Mouse (Mus musculus) kidney, adult 2 months (tissue): ENCODE data around the gene Ecsit.

Experiments used
- CTCF ChIP-seq: fragments of 200-500 bp; conservative IDR thresholded peaks from 2 replicates; pipeline ENCODE4 v1.5.1; 2011; ENCODE audit warnings: low read depth, mild to moderate bottlenecking, control low read depth, low read length, moderate library complexity, mixed read lengths; ENCODE audit not compliant: insufficient read depth, insufficient read length
- POLR2A ChIP-seq: fragments of 200-500 bp; IDR thresholded peaks from one replicate; pipeline ENCODE4 v1.6.1; 2011; ENCODE audit warnings: low read depth, low read length, control low read depth

DNA sequence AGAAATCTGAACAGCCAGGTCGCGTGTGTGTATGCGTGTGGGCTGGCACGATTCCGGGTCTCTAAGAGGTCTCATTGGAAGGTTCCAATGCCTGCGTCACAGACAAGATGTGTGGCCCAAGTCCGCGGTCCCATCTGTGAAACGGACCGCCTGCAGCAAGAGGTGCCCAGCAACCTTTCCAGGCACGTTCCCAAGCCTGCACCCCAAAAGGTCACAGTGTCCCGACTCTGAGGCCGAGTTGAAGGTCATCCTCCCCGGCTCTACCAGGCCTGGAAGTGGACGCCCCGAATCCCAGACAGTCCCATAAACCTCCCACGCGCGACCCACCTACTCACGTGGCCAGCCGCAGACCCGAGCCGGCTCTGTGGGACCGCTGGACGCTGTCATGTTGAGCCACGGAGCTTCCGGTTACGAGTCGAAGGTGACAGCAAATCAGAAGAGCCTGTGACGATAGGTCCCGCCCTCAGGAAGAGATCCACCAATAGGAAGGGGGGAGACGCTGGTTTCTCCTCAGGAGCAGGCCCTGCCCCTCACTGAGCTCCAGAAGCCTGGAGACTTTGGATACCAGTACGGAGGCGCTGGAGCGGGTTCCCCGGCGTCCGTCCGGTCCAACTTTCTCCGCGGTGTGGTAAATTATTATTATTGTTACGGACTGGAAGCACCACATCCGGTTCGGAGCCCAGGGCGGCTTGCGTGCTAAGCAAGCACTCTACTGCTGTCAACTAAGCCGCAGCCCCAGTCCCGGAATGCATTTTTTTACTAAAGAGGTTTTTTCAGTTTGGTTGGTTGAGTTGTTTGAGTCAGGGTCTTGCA lies at the start of gene Ecsit:
- TF ChIP-seq CTCF: no peak
- TF ChIP-seq POLR2A: no peak
